In the genomic region with DNA sequence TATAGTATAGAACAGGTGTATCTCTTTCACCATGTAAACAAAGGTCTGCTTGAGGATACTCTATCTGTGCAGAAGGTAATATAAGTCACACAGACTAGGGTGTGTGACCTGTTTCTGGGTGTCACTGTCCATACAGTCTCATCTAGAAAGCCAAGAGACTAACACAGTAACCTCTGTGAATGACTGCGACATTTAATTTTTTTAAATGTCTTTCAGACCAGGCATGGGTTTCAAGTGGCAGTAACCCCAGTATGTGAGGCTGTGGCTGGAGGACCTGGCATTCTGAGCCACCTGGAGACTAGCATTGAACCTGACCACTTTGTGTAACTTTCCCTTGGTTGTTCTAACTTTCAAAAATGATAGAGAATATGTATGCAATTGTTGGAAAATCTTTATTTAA, we compare ENCODE assay signal across 7 mouse cellular contexts. TPM values are rescaled to one million over a fixed set of nuclear protein-coding genes. Genes with fewer than 3 reads are reported as not detected.
DNase-seq lines count a peak whose midpoint lies in the region; ATAC-seq and TF ChIP-seq lines count a peak whose summit lies in the region.

No protein-coding gene starts in this region.

- no peak for DNase-seq in lung, adult 2 months
- DNase-seq in forebrain, embryonic 14.5 days (ENCODE audit: low spot score), result no peak
- no peak for DNase-seq in right cerebral cortex, postnatal 10 days (ENCODE audit: low spot score in 2 of 2)

- TF ChIP-seq POLR2A in lung, adult 2 months (IDR thresholded peaks at IDR 0.05; ENCODE audit: borderline replicate concordance, extremely low read depth, low read depth, low read length), result no peak

- no peak overlapping the region for H3K27ac ChIP-seq in lung, embryonic 15.5 days
- no peak overlapping the region for H3K27ac ChIP-seq in forebrain, embryonic 14.5 days (ENCODE audit: low read depth, low read length)
- no peak overlapping the region for H3K27ac ChIP-seq in limb, embryonic 15.5 days
- H3K27ac ChIP-seq in stomach, embryonic 16.5 days (ENCODE audit: low read length), result no peak overlapping the region

- H3K9me3 ChIP-seq in lung, embryonic 15.5 days, result no peaks in the 10 kb centered on the region
- no peaks in the 10 kb centered on the region for H3K9me3 ChIP-seq in forebrain, embryonic 14.5 days (replicated peaks; ENCODE audit: control insufficient read depth, low read length)
- H3K9me3 ChIP-seq in limb, embryonic 15.5 days, result no peaks in the 10 kb centered on the region
- H3K9me3 ChIP-seq in stomach, embryonic 16.5 days (replicated peaks; ENCODE audit: control insufficient read depth, low read length), result no peaks in the 10 kb centered on the region

- H3K4me1 ChIP-seq in lung, embryonic 15.5 days, result peaks cover 16% of the 10 kb centered on the region
- H3K4me1 ChIP-seq in lung, adult 2 months (ENCODE audit: control insufficient read depth, insufficient read depth, low read length), result peaks cover 8% of the 10 kb centered on the region
- peaks cover 8% of the 10 kb centered on the region for H3K4me1 ChIP-seq in forebrain, embryonic 14.5 days (ENCODE audit: control insufficient read depth, insufficient read depth, low read length)
- H3K4me1 ChIP-seq in limb, embryonic 15.5 days, result peaks cover 11% of the 10 kb centered on the region
- H3K4me1 ChIP-seq in stomach, embryonic 16.5 days (ENCODE audit: control insufficient read depth, insufficient read depth, low read length), result peaks cover 17% of the 10 kb centered on the region

- H3K4me3 ChIP-seq in lung, embryonic 15.5 days, result peak overlapping the region; percentile 82
- no peak overlapping the region for H3K4me3 ChIP-seq in lung, adult 2 months (replicated peaks; ENCODE audit: extremely low read depth, low read depth, low read length)
- H3K4me3 ChIP-seq in forebrain, embryonic 14.5 days (ENCODE audit: low read depth, low read length), result peak overlapping the region; percentile 71
- peak overlapping the region; percentile 65 for H3K4me3 ChIP-seq in limb, embryonic 15.5 days
- H3K4me3 ChIP-seq in stomach, embryonic 16.5 days (replicated peaks; ENCODE audit: low read length), result peak overlapping the region; percentile 64

- no peak overlapping the region for H3K9ac ChIP-seq in lung, embryonic 15.5 days
- H3K9ac ChIP-seq in forebrain, embryonic 14.5 days (ENCODE audit: low read length), result peak overlapping the region; percentile 37; the same call in 1 of the 2 replicates
- no peak overlapping the region for H3K9ac ChIP-seq in limb, embryonic 15.5 days
- no peak overlapping the region for H3K9ac ChIP-seq in stomach, embryonic 16.5 days (ENCODE audit: low read length)

- no peak for TF ChIP-seq CTCF in lung, adult 2 months (IDR thresholded peaks at IDR 0.05; ENCODE audit: insufficient read depth, low read length)

- no peaks in the 10 kb centered on the region for H3K27me3 ChIP-seq in lung, embryonic 15.5 days
- no peaks in the 10 kb centered on the region for H3K27me3 ChIP-seq in forebrain, embryonic 14.5 days (replicated peaks; ENCODE audit: control insufficient read depth, insufficient read depth, low read length)
- H3K27me3 ChIP-seq in limb, embryonic 15.5 days, result no peaks in the 10 kb centered on the region
- no peaks in the 10 kb centered on the region for H3K27me3 ChIP-seq in stomach, embryonic 16.5 days (ENCODE audit: control insufficient read depth, insufficient read depth, low read length)

- H3K36me3 ChIP-seq in lung, embryonic 15.5 days, result peaks cover 3% of the 10 kb centered on the region; the same call in 1 of the 2 replicates
- H3K36me3 ChIP-seq in forebrain, embryonic 14.5 days (ENCODE audit: control insufficient read depth, insufficient read depth, low read length), result peaks cover 2% of the 10 kb centered on the region
- peaks cover 4% of the 10 kb centered on the region for H3K36me3 ChIP-seq in limb, embryonic 15.5 days
- peaks cover 1% of the 10 kb centered on the region; the same call in 1 of the 2 replicates for H3K36me3 ChIP-seq in stomach, embryonic 16.5 days (ENCODE audit: control insufficient read depth, insufficient read depth, low read length)

- 77% methylated on average over 1 of the region's 1 CpGs for WGBS in lung, embryonic 15.5 days
- 75% methylated on average over 1 of the region's 1 CpGs for WGBS in lung, adult 2 months
- 86% methylated on average over 1 of the region's 1 CpGs for WGBS in forebrain, embryonic 14.5 days
- WGBS in limb, embryonic 15.5 days, result 74% methylated on average over 1 of the region's 1 CpGs
- 79% methylated on average over 1 of the region's 1 CpGs for WGBS in stomach, embryonic 16.5 days

- no peak for ATAC-seq in lung, embryonic 15.5 days (ENCODE audit: borderline replicate concordance, extremely low read depth, low FRiP score, low TSS enrichment)
- ATAC-seq in forebrain, embryonic 14.5 days, result no peak
- no peak for ATAC-seq in limb, embryonic 15.5 days (ENCODE audit: insufficient number of reproducible peaks, low FRiP score, low TSS enrichment, low read depth)
- no peak for ATAC-seq in stomach, embryonic 16.5 days (ENCODE audit: insufficient read depth, low FRiP score)
- no peak for ATAC-seq in monocyte, adult 5-6 weeks (replicated peaks; ENCODE audit: insufficient number of reproducible peaks, low FRiP score, low TSS enrichment, poor library complexity, severe bottlenecking)

- peak overlapping the region; percentile 52 for H3K4me2 ChIP-seq in lung, embryonic 15.5 days
- peak overlapping the region; percentile 67 for H3K4me2 ChIP-seq in forebrain, embryonic 14.5 days (ENCODE audit: low read length)
- H3K4me2 ChIP-seq in limb, embryonic 15.5 days, result peak overlapping the region; percentile 58
- H3K4me2 ChIP-seq in stomach, embryonic 16.5 days (ENCODE audit: low read depth, low read length), result peak overlapping the region; percentile 73

RNA-seq across cellular contexts. Expression of a gene that starts 1.2 kb away (rescaled TPM):
- 48.8 and 53.6 TPM in 2 replicates for polyA plus RNA-seq in lung, embryonic 15.5 days (2015; fragmentation: Nextera tagmentation; extraction: Ambion mirVana)
- polyA plus RNA-seq in lung, adult 2 months (2012; rRNA removed), result 48.9 and 56.6 TPM in 2 replicates
- 66.3 and 71.1 TPM in 2 replicates for polyA plus RNA-seq in forebrain, embryonic 14.5 days (2014; fragmentation: Nextera tagmentation; extraction: Ambion mirVana)
- 49.8 and 51.2 TPM in 2 replicates for polyA plus RNA-seq in limb, embryonic 15.5 days (2015; fragmentation: Nextera tagmentation; extraction: Ambion mirVana)
- polyA plus RNA-seq in stomach, embryonic 16.5 days (2015; fragmentation: Nextera tagmentation; extraction: Ambion mirVana), result 57.4 and 64.0 TPM in 2 replicates
- total RNA-seq in monocyte, adult 5-6 weeks (2017), result 8.2 to 43.3 TPM (median 18.0 TPM) in 3 replicates
